Mouse (Mus musculus) MEL (cell line): ENCODE results near the gene Selenoh. TPM values are rescaled to one million over a fixed set of nuclear protein-coding genes. Genes with fewer than 3 reads are reported as not detected.

Source experiments
- DNase-seq: peaks from one replicate; pipeline ENCODE4 v3.0.0; 2011; ENCODE audit warnings: low read depth, low spot score
- H3K27ac ChIP-seq: 2 replicates; pipeline ENCODE4 v1.5.1; 2012; ENCODE audit warnings: low read depth, mild to moderate bottlenecking, control low read depth, low read length, moderate library complexity; ENCODE audit not compliant: control insufficient read depth
- H3K27me3 ChIP-seq, 2 experiments: fragments of 150-350 bp in 1 of 2; sonication (generic) in 1 of 2; 2 replicates each; pipeline ENCODE4 v1.6.1; 2012; ENCODE audit warnings: low read length in 2 of 2, mild to moderate bottlenecking in 2 of 2, improper control_type of control experiment in 1 of 2, moderate library complexity in 1 of 2; ENCODE audit not compliant: insufficient read depth in 2 of 2, control insufficient read depth in 1 of 2
- H3K36me3 ChIP-seq, 2 experiments: 2 replicates each; pipeline ENCODE4 v1.6.1; 2012 to 2014; ENCODE audit warnings: low read length in 2 of 2, improper control_type of control experiment in 1 of 2, inconsistent platforms in 1 of 2, mild to moderate bottlenecking in 1 of 2; ENCODE audit not compliant: insufficient read depth in 2 of 2, control insufficient read depth in 1 of 2
- H3K4me1 ChIP-seq, 2 experiments: fragments of 150-350 bp in 1 of 2; sonication (generic) in 1 of 2; 2 replicates each; pipeline ENCODE4 v1.6.1; 2012; ENCODE audit warnings: low read length in 2 of 2, improper control_type of control experiment in 1 of 2, mild to moderate bottlenecking in 1 of 2; ENCODE audit not compliant: insufficient read depth in 2 of 2, control insufficient read depth in 1 of 2
- H3K4me3 ChIP-seq, 2 experiments: fragments of 150-350 bp in 1 of 2; sonication (generic) in 1 of 2; 2 replicates each; pipeline ENCODE4 v1.5.1; 2012; ENCODE audit warnings: low read depth in 2 of 2, low read length in 2 of 2, mild to moderate bottlenecking in 2 of 2, moderate library complexity in 2 of 2, control low read depth in 1 of 2, improper control_type of control experiment in 1 of 2; ENCODE audit not compliant: control insufficient read depth in 1 of 2, insufficient read depth in 1 of 2
- H3K79me2 ChIP-seq: 2 replicates; pipeline ENCODE4 v1.6.1; 2012; ENCODE audit warnings: mild to moderate bottlenecking, low read length, moderate library complexity; ENCODE audit not compliant: control insufficient read depth, poor library complexity, insufficient read depth
- H3K9ac ChIP-seq: 2 replicates; pipeline ENCODE4 v1.6.1; 2012; ENCODE audit warnings: low read depth, mild to moderate bottlenecking, control low read depth, low read length, moderate library complexity; ENCODE audit not compliant: control insufficient read depth, poor library complexity, severe bottlenecking
- H3K9me3 ChIP-seq: fragments of 150-350 bp; sonication (generic); replicated peaks from 2 replicates; pipeline ENCODE4 v1.6.1; 2012; ENCODE audit warnings: mild to moderate bottlenecking, low read length, improper control_type of control experiment, moderate library complexity; ENCODE audit not compliant: insufficient read depth
- BHLHE40 ChIP-seq: IDR thresholded peaks from 2 replicates; pipeline ENCODE4 v1.6.1; 2012; ENCODE audit warnings: low read depth, mild to moderate bottlenecking, inconsistent platforms, low read length, improper control_type of control experiment, borderline replicate concordance
- CHD1 ChIP-seq: IDR thresholded peaks from 2 replicates; pipeline ENCODE4 v1.6.1; 2012; ENCODE audit warnings: low read depth, mild to moderate bottlenecking, inconsistent platforms, low read length, improper control_type of control experiment
- EP300 ChIP-seq, 2 experiments: IDR thresholded peaks; 2 replicates each; pipeline ENCODE4 v1.6.1; 2011; ENCODE audit warnings: improper control_type of control experiment in 2 of 2, low read length in 2 of 2, low read depth in 1 of 2, mild to moderate bottlenecking in 1 of 2
- ETS1 ChIP-seq: IDR thresholded peaks from 2 replicates; pipeline ENCODE4 v1.6.1; 2012; ENCODE audit warnings: low read depth, mild to moderate bottlenecking, inconsistent platforms, low read length, improper control_type of control experiment, moderate library complexity
- GATA1 ChIP-seq: IDR thresholded peaks from 2 replicates; pipeline ENCODE4 v1.6.1; 2011; ENCODE audit warnings: low read depth, low read length, improper control_type of control experiment
- HCFC1 ChIP-seq: IDR thresholded peaks from 2 replicates; pipeline ENCODE4 v1.6.1; 2012; ENCODE audit warnings: low read depth, mild to moderate bottlenecking, inconsistent platforms, low read length, improper control_type of control experiment, moderate library complexity
- JUND ChIP-seq: IDR thresholded peaks from 2 replicates; pipeline ENCODE4 v1.6.1; 2011; ENCODE audit warnings: low read depth, mild to moderate bottlenecking, improper control_type of control experiment, low read length
- MAFK ChIP-seq: IDR thresholded peaks from 2 replicates; pipeline ENCODE4 v1.6.1; 2011; ENCODE audit warnings: low read depth, mild to moderate bottlenecking, low read length, improper control_type of control experiment, borderline replicate concordance
- MAX ChIP-seq: IDR thresholded peaks from 2 replicates; pipeline ENCODE4 v1.6.1; 2011; ENCODE audit warnings: low read length, improper control_type of control experiment
- MEF2A ChIP-seq: IDR thresholded peaks from 2 replicates; pipeline ENCODE4 v1.6.1; 2014; ENCODE audit warnings: low read depth, mild to moderate bottlenecking, inconsistent platforms, low read length, improper control_type of control experiment; ENCODE audit not compliant: poor library complexity, insufficient replicate concordance, severe bottlenecking; ENCODE audit errors: extremely low read depth
- MXI1 ChIP-seq: IDR thresholded peaks from 2 replicates; pipeline ENCODE4 v1.6.1; 2011; ENCODE audit warnings: mild to moderate bottlenecking, low read depth, low read length, improper control_type of control experiment
- MYB ChIP-seq: IDR thresholded peaks from 2 replicates; pipeline ENCODE4 v1.6.1; 2011; ENCODE audit warnings: mild to moderate bottlenecking, low read depth, low read length, improper control_type of control experiment
- NRF1 ChIP-seq: IDR thresholded peaks from 2 replicates; pipeline ENCODE4 v1.6.1; 2014; ENCODE audit warnings: low read depth, mild to moderate bottlenecking, inconsistent platforms, low read length, improper control_type of control experiment, moderate library complexity; ENCODE audit not compliant: poor library complexity, insufficient read depth, severe bottlenecking
- POLR2AphosphoS5 ChIP-seq: IDR thresholded peaks from 2 replicates; pipeline ENCODE4 v1.6.1; 2012; ENCODE audit warnings: low read depth, borderline replicate concordance, mild to moderate bottlenecking, inconsistent platforms, low read length, moderate library complexity, mixed read lengths
- RAD21 ChIP-seq: IDR thresholded peaks from 2 replicates; pipeline ENCODE4 v1.6.1; 2011; ENCODE audit warnings: mild to moderate bottlenecking, low read depth, low read length, improper control_type of control experiment
- RCOR1 ChIP-seq: IDR thresholded peaks from 2 replicates; pipeline ENCODE4 v1.6.1; 2012; ENCODE audit warnings: low read depth, mild to moderate bottlenecking, inconsistent platforms, low read length, improper control_type of control experiment
- SIN3A ChIP-seq: IDR thresholded peaks from 2 replicates; pipeline ENCODE4 v1.6.1; 2012; ENCODE audit warnings: low read length, improper control_type of control experiment, inconsistent platforms
- SMC3 ChIP-seq: IDR thresholded peaks from 2 replicates; pipeline ENCODE4 v1.6.1; 2011; ENCODE audit warnings: low read depth, low read length, improper control_type of control experiment
- TAL1 ChIP-seq: IDR thresholded peaks from 2 replicates; pipeline ENCODE4 v1.6.1; 2012; ENCODE audit warnings: mild to moderate bottlenecking, inconsistent platforms, low read length, moderate library complexity, mixed read lengths
- TCF12 ChIP-seq: IDR thresholded peaks from 2 replicates; pipeline ENCODE4 v1.6.1; 2014; ENCODE audit warnings: low read depth, mild to moderate bottlenecking, inconsistent platforms, low read length, improper control_type of control experiment, moderate library complexity
- UBTF ChIP-seq: IDR thresholded peaks from 2 replicates; pipeline ENCODE4 v1.6.1; 2012; ENCODE audit warnings: low read depth, mild to moderate bottlenecking, inconsistent platforms, low read length, improper control_type of control experiment, moderate library complexity, borderline replicate concordance; ENCODE audit not compliant: insufficient read depth
- USF1 ChIP-seq: IDR thresholded peaks from 2 replicates; pipeline ENCODE4 v1.6.1; 2014; ENCODE audit warnings: low read depth, mild to moderate bottlenecking, inconsistent platforms, low read length, improper control_type of control experiment, moderate library complexity
- polyA plus RNA-seq, 2 experiments: library from polyadenylated mRNA; stranded (reverse) in 1 of 2; unstranded in 1 of 2; fragments of >175 nt in 1 of 2; fragments of >200 nt in 1 of 2; gene quantifications; 2 replicates each; pipeline versions ENCODE4 v1.2.1 to v1.2.4; 2012; ENCODE audit warnings: low replicate concordance in 2 of 2, low read depth in 1 of 2; ENCODE audit not compliant: insufficient read length in 2 of 2, insufficient read depth in 1 of 2, missing spikeins in 1 of 2
- total RNA-seq: library from RNA; depleted of rRNA; stranded (reverse); fragments of 300-350 nt; gene quantifications from 2 replicates; pipeline ENCODE4 v1.2.3, GENCODE M21; 2012

The Selenoh gene
- total and polyA plus RNA-seq, 3 experiments, result 70.7 to 79.0 TPM; not detected in 1

DNA sequence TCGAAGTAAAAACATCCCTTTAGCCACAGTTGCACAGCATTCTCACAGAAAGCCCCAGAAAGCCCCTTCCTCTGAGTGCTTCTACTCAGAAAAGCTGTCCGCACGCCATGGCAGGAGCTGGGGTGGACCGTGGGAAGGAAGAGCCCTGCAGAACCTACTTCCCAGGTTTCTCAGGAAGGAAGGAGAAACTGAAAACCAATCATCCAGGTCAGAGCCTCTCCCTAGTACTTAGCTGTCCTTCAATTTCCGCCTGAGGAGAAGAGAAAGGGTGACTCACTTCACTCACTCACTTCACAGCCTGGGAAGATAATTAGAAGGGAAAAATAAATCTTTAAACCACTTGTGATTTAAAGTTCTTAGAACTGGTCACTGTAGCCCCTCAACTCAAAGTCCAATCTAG is 33.8 kb upstream of the Selenoh start:
- no peak for TF ChIP-seq MEF2A
- TF ChIP-seq HCFC1, result no peak
- no peak for TF ChIP-seq POLR2AphosphoS5
- no peak for TF ChIP-seq RAD21
- no peak for TF ChIP-seq GATA1
- no peak for TF ChIP-seq SIN3A
- TF ChIP-seq NRF1, result no peak
- H3K79me2 ChIP-seq, result peaks cover 31% of the 10 kb centered on the region
- H3K27me3 ChIP-seq, result no peaks in the 10 kb centered on the region
- 0 out of 2 replicates have a peak overlapping the region, but pooled peaks have one; percentile 31 for H3K27ac ChIP-seq
- H3K4me1 ChIP-seq, result peaks cover 14 to 19% of the 10 kb centered on the region in 2 experiments
- no peak overlapping the region for H3K9ac ChIP-seq
- H3K36me3 ChIP-seq, result peaks cover 5 to 50% of the 10 kb centered on the region in 2 experiments; a peak in 3 of 4 replicates
- no peak for DNase-seq
- H3K9me3 ChIP-seq, result no peaks in the 10 kb centered on the region
- H3K4me3 ChIP-seq, result no peak overlapping the region

DNA sequence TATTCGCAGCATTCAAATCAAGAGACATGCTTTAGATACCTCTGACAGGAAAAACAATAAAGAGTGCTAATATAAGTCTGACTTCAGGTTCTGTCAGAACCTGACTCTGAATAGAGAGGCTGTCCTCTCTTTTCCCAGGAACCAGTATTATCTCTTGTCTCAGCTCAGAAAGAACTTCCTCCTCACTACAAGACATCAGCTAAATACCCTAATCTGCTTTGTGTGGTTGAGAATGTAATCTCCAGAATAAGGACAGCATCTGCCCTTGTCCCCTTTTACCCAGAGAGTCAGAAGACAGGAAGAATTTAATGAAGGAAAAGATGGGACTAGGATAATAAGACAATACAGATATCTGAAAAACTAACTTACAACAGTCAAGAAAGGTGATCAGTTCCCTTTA is 32.9 kb upstream of the Selenoh start:
- Histone ChIP-seq H3K4me1 (peaks cover 13 to 19% of the 10 kb centered on the region in 2 experiments), H3K27ac (peak overlapping the region; percentile 51; the same call in 1 of the 2 replicates), H3K36me3 (peaks cover 2 to 42% of the 10 kb centered on the region in 2 experiments; a peak in 3 of 4 replicates), H3K9me3 (no peaks in the 10 kb centered on the region), H3K27me3 (no peaks in the 10 kb centered on the region), H3K79me2 (peaks cover 23% of the 10 kb centered on the region), H3K9ac (no peak overlapping the region), H3K4me3 (no peak overlapping the region)
- TF ChIP-seq USF1 (no peak), BHLHE40 (no peak; the same call in 1 of the 2 replicates), CHD1 (no peak), JUND (no peak), SIN3A (peak; percentile 79), RCOR1 (peak; percentile 74; the same call in 1 of the 2 replicates), TAL1 (peak; percentile 77), SMC3 (no peak), MAFK (no peak), ETS1 (peak; percentile 61), EP300 (IDR thresholded peaks at IDR 0.05; ENCODE audit: low read depth in 1 of 2, low read length in 2 of 2) (peak; percentile 85 to 88), GATA1 (peak; percentile 92), MAX (no peak), MYB (no peak), UBTF (no peak), MXI1 (peak; percentile 57), TCF12 (peak; percentile 81), POLR2AphosphoS5 (no peak)
- DNase-seq, result peak; percentile 73
